Mouse (Mus musculus) layer of hippocampus, adult 8-10 months (tissue): ENCODE results near the gene Tgif2. TPM values are rescaled to one million over a fixed set of nuclear protein-coding genes. Genes with fewer than 3 reads are reported as not detected.

ENCODE experiments used
- DNase-seq, 2 experiments: peaks; one replicate each; pipeline ENCODE4 v3.0.0; 2022; ENCODE audit warnings: low spot score in 2 of 2
- total RNA-seq, 4 experiments: library from RNA; stranded (reverse); gene quantifications; 2 replicates each; pipeline ENCODE4 v1.2.4; 2022

Gene Tgif2
- total RNA-seq, 4 experiments from 2014 or later = 0.66 to 2.6 (median 0.82) TPM

GRCm38 (mm10) chr2:156903367-156903766 is 63.6 kb downstream of the Tgif2 start:
- DNase-seq = no peak

Other genes starting within 250 kb of the Tgif2 start
- 100 to 1,000 TPM; 180 to 193 (median 189) TPM for gene Dlgap4, start 226.3 kb upstream of the Tgif2 start, total RNA-seq
- 10 to 100 TPM; 10.4 to 22.0 (median 16.4) TPM for gene Myl9, start 64.6 kb upstream of the Tgif2 start, total RNA-seq
- 1 to 10 TPM; 2.6 to 4.2 (median 3.9) TPM for gene 4930518I15Rik, start 17.9 kb downstream of the Tgif2 start, total RNA-seq
- gene Rab5if, start 23.1 kb downstream of the Tgif2 start, total RNA-seq = 10 to 100 TPM; 80.0 to 94.3 (median 87.5) TPM
- under 1 TPM; 0.30 to 0.70 (median 0.41) TPM for gene Sla2, start 47.2 kb downstream of the Tgif2 start, total RNA-seq
- 100 to 1,000 TPM; 385 to 449 (median 420) TPM for gene Ndrg3, start 152.0 kb downstream of the Tgif2 start, total RNA-seq
- 1 to 10 TPM; 4.5 to 6.3 (median 5.3) TPM for gene Dsn1, start 167.1 kb downstream of the Tgif2 start, total RNA-seq
- gene Soga1, start 239.2 kb downstream of the Tgif2 start, total RNA-seq = 10 to 100 TPM; 30.9 to 38.3 (median 34.4) TPM
- not detected for gene Tldc2, start 247.0 kb downstream of the Tgif2 start, total RNA-seq